ENCODE assay signal across 17 mouse cellular contexts in genomic region chr4:153792307-153792706, GRCm38 (mm10).
DNase-seq lines count a peak whose midpoint lies in the region; ATAC-seq and TF ChIP-seq lines count a peak whose summit lies in the region.
"Had no signal": no experiment of that assay in that cellular context is flagged by ENCODE, and none has a peak within 500 bp of the region (broad histone marks: within the 10 kb centered on the region; RNA-seq: fewer than 3 reads in every experiment).

No protein-coding gene starts in this region.

- ATAC-seq in midbrain, embryonic 11.5 days (ENCODE audit: low FRiP score): no peak
- ATAC-seq in forebrain, embryonic 16.5 days: peak; percentile 33; the same call in 1 of the 2 replicates
- no peak for ATAC-seq in hindbrain, postnatal 0 days
- no peak for ATAC-seq in neural tube, embryonic 15.5 days (ENCODE audit: low FRiP score)
- ATAC-seq: intestine, postnatal 0 days had no signal

- H3K9me3 ChIP-seq in midbrain, embryonic 10.5 days (replicated peaks): no peaks in the 10 kb centered on the region
- H3K9me3 ChIP-seq in midbrain, embryonic 11.5 days (ENCODE audit: control insufficient read depth, low read length): no peaks in the 10 kb centered on the region
- no peaks in the 10 kb centered on the region for H3K9me3 ChIP-seq in forebrain, embryonic 16.5 days (ENCODE audit: control insufficient read depth, low read length)
- no peaks in the 10 kb centered on the region for H3K9me3 ChIP-seq in hindbrain, postnatal 0 days (ENCODE audit: low read length)
- no peaks in the 10 kb centered on the region for H3K9me3 ChIP-seq in neural tube, embryonic 15.5 days (replicated peaks)
- H3K9me3 ChIP-seq: heart, embryonic 12.5 days; lung, embryonic 15.5 days had no signal

- H3K27ac ChIP-seq in midbrain, embryonic 10.5 days (replicated peaks): peak overlapping the region; percentile 28
- no peak overlapping the region for H3K27ac ChIP-seq in midbrain, embryonic 11.5 days (ENCODE audit: low read depth, low read length)
- 0 out of 2 replicates have a peak overlapping the region, but pooled peaks have one; percentile 23 for H3K27ac ChIP-seq in forebrain, embryonic 16.5 days (ENCODE audit: low read length)
- H3K27ac ChIP-seq in hindbrain, postnatal 0 days: no peak overlapping the region
- H3K27ac ChIP-seq in neural tube, embryonic 15.5 days (replicated peaks): peak overlapping the region; percentile 41; the same call in 1 of the 2 replicates
- H3K27ac ChIP-seq: lung, embryonic 15.5 days had no signal

- 65% methylated on average over 13 of the region's 13 CpGs for WGBS in midbrain, embryonic 10.5 days
- WGBS in midbrain, embryonic 11.5 days: 61% methylated on average over 13 of the region's 13 CpGs
- WGBS in forebrain, embryonic 16.5 days: 16% methylated on average over 13 of the region's 13 CpGs
- 23% methylated on average over 13 of the region's 13 CpGs for WGBS in hindbrain, postnatal 0 days
- 30% methylated on average over 13 of the region's 13 CpGs for WGBS in neural tube, embryonic 15.5 days

- no peak overlapping the region for H3K4me2 ChIP-seq in midbrain, embryonic 11.5 days
- no peak overlapping the region for H3K4me2 ChIP-seq in forebrain, embryonic 16.5 days (ENCODE audit: low read length)
- no peak overlapping the region for H3K4me2 ChIP-seq in hindbrain, postnatal 0 days (ENCODE audit: low read depth, low read length)
- H3K4me2 ChIP-seq in neural tube, embryonic 15.5 days: no peak overlapping the region
- H3K4me2 ChIP-seq: heart, embryonic 12.5 days; lung, embryonic 15.5 days had no signal

- H3K4me1 ChIP-seq in midbrain, embryonic 10.5 days: peaks cover 55% of the 10 kb centered on the region
- peaks cover 7% of the 10 kb centered on the region for H3K4me1 ChIP-seq in midbrain, embryonic 11.5 days (ENCODE audit: control insufficient read depth, insufficient read depth, low read length)
- H3K4me1 ChIP-seq in forebrain, embryonic 16.5 days (replicated peaks; ENCODE audit: control insufficient read depth, insufficient read depth, low read length): peaks cover 9% of the 10 kb centered on the region
- H3K4me1 ChIP-seq in hindbrain, postnatal 0 days (ENCODE audit: insufficient read depth, low read length): peaks cover 7% of the 10 kb centered on the region; the same call in 1 of the 2 replicates
- peaks cover 27% of the 10 kb centered on the region for H3K4me1 ChIP-seq in neural tube, embryonic 15.5 days
- H3K4me1 ChIP-seq: heart, embryonic 12.5 days; lung, embryonic 15.5 days had no signal

- DNase-seq in midbrain, embryonic 10.5 days (ENCODE audit: low spot score): no peak
- no peak for DNase-seq in midbrain, embryonic 11.5 days (ENCODE audit: low spot score, missing footprints)
- DNase-seq in hindbrain, postnatal 0 days (ENCODE audit: low spot score): peak; percentile 40
- no peak for DNase-seq in ovary, postnatal 10 days (ENCODE audit: low spot score)
- DNase-seq in thymus, postnatal 10 days (ENCODE audit: low spot score in 2 of 2): no peak
- no peak for DNase-seq in spleen, postnatal 10 days (ENCODE audit: low spot score in 2 of 2)
- DNase-seq: cerebellum, adult 9-10 months; gastrocnemius, postnatal 14 days; heart, postnatal 36 days; kidney, postnatal 25 days; layer of hippocampus, adult 9-11 months had no signal

- H3K9ac ChIP-seq in midbrain, embryonic 11.5 days (ENCODE audit: low read length): no peak overlapping the region
- no peak overlapping the region; the same call in 1 of the 2 replicates for H3K9ac ChIP-seq in forebrain, embryonic 16.5 days (replicated peaks; ENCODE audit: low read depth, low read length)
- no peak overlapping the region for H3K9ac ChIP-seq in hindbrain, postnatal 0 days (replicated peaks; ENCODE audit: low read length)
- 0 out of 2 replicates have a peak overlapping the region, but pooled peaks have one; percentile 23 for H3K9ac ChIP-seq in neural tube, embryonic 15.5 days (replicated peaks)
- H3K9ac ChIP-seq: heart, embryonic 12.5 days; lung, embryonic 15.5 days had no signal

- H3K36me3 ChIP-seq in midbrain, embryonic 10.5 days: no peaks in the 10 kb centered on the region
- no peaks in the 10 kb centered on the region for H3K36me3 ChIP-seq in midbrain, embryonic 11.5 days (ENCODE audit: control insufficient read depth, insufficient read depth, low read length)
- no peaks in the 10 kb centered on the region for H3K36me3 ChIP-seq in forebrain, embryonic 16.5 days (ENCODE audit: control insufficient read depth, insufficient read depth)
- H3K36me3 ChIP-seq in hindbrain, postnatal 0 days (ENCODE audit: insufficient read depth, low read length): no peaks in the 10 kb centered on the region
- no peaks in the 10 kb centered on the region for H3K36me3 ChIP-seq in neural tube, embryonic 15.5 days
- H3K36me3 ChIP-seq: heart, embryonic 12.5 days; lung, embryonic 15.5 days had no signal

- TF ChIP-seq CTCF in hindbrain, postnatal 0 days (IDR thresholded peaks at IDR 0.05; ENCODE audit: low read depth): no peak

- no peak overlapping the region for H3K4me3 ChIP-seq in midbrain, embryonic 10.5 days
- H3K4me3 ChIP-seq in midbrain, embryonic 11.5 days (ENCODE audit: low read depth, low read length): no peak overlapping the region
- H3K4me3 ChIP-seq in forebrain, embryonic 16.5 days (replicated peaks; ENCODE audit: low read length): no peak overlapping the region
- no peak overlapping the region for H3K4me3 ChIP-seq in hindbrain, postnatal 0 days (ENCODE audit: low read length)
- no peak overlapping the region for H3K4me3 ChIP-seq in neural tube, embryonic 15.5 days (replicated peaks)
- H3K4me3 ChIP-seq: heart, embryonic 12.5 days; lung, embryonic 15.5 days; myocyte had no signal

- peaks cover 30% of the 10 kb centered on the region for H3K27me3 ChIP-seq in midbrain, embryonic 10.5 days (ENCODE audit: low read depth, poor library complexity, severe bottlenecking)
- no peaks in the 10 kb centered on the region for H3K27me3 ChIP-seq in midbrain, embryonic 11.5 days (ENCODE audit: control insufficient read depth, insufficient read depth, low read length)
- H3K27me3 ChIP-seq in forebrain, embryonic 16.5 days (replicated peaks; ENCODE audit: control insufficient read depth, insufficient read depth, low read length): no peaks in the 10 kb centered on the region
- H3K27me3 ChIP-seq in hindbrain, postnatal 0 days (ENCODE audit: insufficient read depth, low read length): no peaks in the 10 kb centered on the region; the same call in 1 of the 2 replicates
- H3K27me3 ChIP-seq in neural tube, embryonic 15.5 days (replicated peaks): no peaks in the 10 kb centered on the region
- H3K27me3 ChIP-seq: lung, embryonic 15.5 days had no signal

Comparison
In these comparisons a context has a peak if more than half of its experiments do, and no peak if none do; other contexts are left out.
1. H3K27ac ChIP-seq: peak in midbrain, embryonic 10.5 days (single experiment), forebrain, embryonic 16.5 days (single experiment) and neural tube, embryonic 15.5 days (single experiment); none in midbrain, embryonic 11.5 days (single experiment) and hindbrain, postnatal 0 days (single experiment).